Mouse (Mus musculus): ENCODE results near the gene Lyrm9.

GRCm38 (mm10) chr11:78879727-78880126, 53.3 kb downstream of the Lyrm9 start:
- TF ChIP-seq EP300 (IDR thresholded peaks at IDR 0.05; ENCODE audit: low read depth) (no peak), CTCF (IDR thresholded peaks at IDR 0.05; ENCODE audit: low read depth) (no peak)

Data from heart, postnatal 0 days (tissue).